Mouse (Mus musculus) embryonic facial prominence, embryonic 12.5 days (tissue): ENCODE data around the gene Pdgfc. TPM values are rescaled to one million over a fixed set of nuclear protein-coding genes. Genes with fewer than 3 reads are reported as not detected.

Source experiments
- ATAC-seq: fragments of 200-750 bp; cut with Nextera tagmentation; 2 replicates; pipeline ENCODE4 v1.8.0; 2017; ENCODE audit not compliant: insufficient number of reproducible peaks, insufficient read depth, low FRiP score, low TSS enrichment
- H3K27ac ChIP-seq: fragments of 300-500 bp; sonication (generic); 2 replicates; pipeline ENCODE4 v1.5.1; 2016; ENCODE audit warnings: mild to moderate bottlenecking
- H3K27me3 ChIP-seq: fragments of 300-500 bp; sonication (generic); 2 replicates; pipeline ENCODE4 v1.6.1; 2016; ENCODE audit warnings: mild to moderate bottlenecking, moderate library complexity
- H3K36me3 ChIP-seq: fragments of 300-500 bp; sonication (generic); 2 replicates; pipeline ENCODE4 v1.6.1; 2016; ENCODE audit warnings: mild to moderate bottlenecking
- H3K4me1 ChIP-seq: fragments of 300-500 bp; sonication (generic); 2 replicates; pipeline ENCODE4 v1.6.1; 2016
- H3K4me2 ChIP-seq: fragments of 300-500 bp; sonication (generic); replicated peaks from 2 replicates; pipeline ENCODE4 v1.6.1; 2016; ENCODE audit warnings: mild to moderate bottlenecking, moderate library complexity
- H3K4me3 ChIP-seq: fragments of 300-500 bp; sonication (generic); 2 replicates; pipeline ENCODE4 v1.5.1; 2016; ENCODE audit warnings: mild to moderate bottlenecking
- H3K9ac ChIP-seq: fragments of 300-500 bp; sonication (generic); 2 replicates; pipeline ENCODE4 v1.6.1; 2016; ENCODE audit warnings: mild to moderate bottlenecking, moderate library complexity
- H3K9me3 ChIP-seq: fragments of 300-500 bp; sonication (generic); 2 replicates; pipeline ENCODE4 v1.6.1; 2016; ENCODE audit warnings: mild to moderate bottlenecking, moderate library complexity
- WGBS: fragments of 180-500 bp; shearing (Covaris S2); methylation state at CpG from one replicate; pipeline ENCODE4 v1.1.7; 2016; 5-methylcytosine and 5-hydroxymethylcytosine counted together
- polyA plus RNA-seq: library from polyadenylated mRNA; unstranded; fragments of >200 nt; fragmentation: Nextera tagmentation; extraction: Ambion mirVana; gene quantifications from 2 replicates; pipeline ENCODE4 v1.2.1, GENCODE M21; 2016

Pdgfc gene
- polyA plus RNA-seq, 1 experiment from 2014 or later = 45.4 TPM

DNA sequence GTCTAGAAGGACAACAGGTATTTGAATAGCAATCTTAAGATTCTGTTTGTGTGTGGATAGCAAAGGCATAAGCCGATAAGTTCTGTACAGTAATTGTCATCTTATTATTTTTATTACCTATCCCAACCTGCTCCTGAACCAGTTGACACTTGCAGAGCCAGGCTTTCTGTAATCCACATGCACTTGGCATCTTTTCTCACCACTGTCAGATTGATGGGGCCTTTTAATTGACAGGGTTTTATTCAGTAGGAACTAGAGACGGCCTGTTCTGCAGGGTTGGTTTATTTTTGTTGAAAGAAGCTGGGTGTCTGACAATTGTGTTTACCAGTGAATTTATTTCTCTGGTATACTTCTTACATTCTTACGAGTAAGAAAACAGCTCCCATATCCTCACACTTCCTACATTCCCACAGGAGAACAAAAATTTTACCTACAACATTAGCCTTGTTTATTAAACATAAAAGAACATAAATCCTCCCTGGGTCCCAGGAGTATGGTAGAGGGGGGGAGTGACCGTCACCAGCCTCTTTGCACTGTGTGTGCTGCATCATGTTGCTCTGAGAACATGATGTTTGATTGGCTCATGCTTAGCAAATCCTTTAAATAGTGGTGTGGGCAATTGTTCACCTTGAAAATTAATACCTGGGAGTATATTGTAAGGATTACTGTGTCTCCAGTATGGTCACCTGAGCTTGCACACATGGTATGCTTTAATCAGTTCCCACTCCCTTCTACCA, 134.0 kb downstream of the Pdgfc start:
- H3K36me3 ChIP-seq = no peaks in the 10 kb centered on the region
- no peaks in the 10 kb centered on the region for H3K9me3 ChIP-seq
- no peak overlapping the region for H3K27ac ChIP-seq
- H3K4me2 ChIP-seq = no peak overlapping the region
- no peak overlapping the region for H3K4me3 ChIP-seq
- ATAC-seq = peak; percentile 75; the same call in 1 of the 2 replicates
- 62% methylated on average over 4 of the region's 4 CpGs for WGBS
- H3K27me3 ChIP-seq = no peaks in the 10 kb centered on the region
- no peak overlapping the region for H3K9ac ChIP-seq
- no peaks in the 10 kb centered on the region for H3K4me1 ChIP-seq

DNA sequence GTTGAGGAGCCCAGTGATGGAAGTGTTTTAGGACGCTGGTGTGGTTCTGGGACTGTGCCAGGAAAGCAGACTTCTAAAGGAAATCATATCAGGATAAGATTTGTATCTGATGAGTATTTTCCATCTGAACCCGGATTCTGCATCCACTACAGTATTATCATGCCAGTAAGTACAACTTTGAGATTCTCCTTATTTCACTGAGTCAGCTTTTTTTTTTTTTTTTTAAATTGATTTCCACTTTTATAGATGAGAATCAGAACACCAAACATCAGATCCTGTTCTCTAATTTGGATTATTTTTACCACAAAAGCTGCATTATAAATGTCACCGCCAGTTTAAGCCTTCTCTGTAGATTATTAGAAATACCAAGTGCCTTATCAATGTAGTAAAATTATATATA, 138.6 kb downstream of the Pdgfc start:
- H3K4me1 ChIP-seq = no peaks in the 10 kb centered on the region
- H3K36me3 ChIP-seq = 0 out of 2 replicates have a peak, but pooled peaks cover 3% of the 10 kb centered on the region
- H3K4me2 ChIP-seq = no peak overlapping the region
- no peak overlapping the region for H3K9ac ChIP-seq
- 89% methylated on average over 3 of the region's 3 CpGs for WGBS
- no peaks in the 10 kb centered on the region for H3K9me3 ChIP-seq
- no peaks in the 10 kb centered on the region for H3K27me3 ChIP-seq
- ATAC-seq = no peak
- no peak overlapping the region for H3K27ac ChIP-seq
- H3K4me3 ChIP-seq = no peak overlapping the region

DNA sequence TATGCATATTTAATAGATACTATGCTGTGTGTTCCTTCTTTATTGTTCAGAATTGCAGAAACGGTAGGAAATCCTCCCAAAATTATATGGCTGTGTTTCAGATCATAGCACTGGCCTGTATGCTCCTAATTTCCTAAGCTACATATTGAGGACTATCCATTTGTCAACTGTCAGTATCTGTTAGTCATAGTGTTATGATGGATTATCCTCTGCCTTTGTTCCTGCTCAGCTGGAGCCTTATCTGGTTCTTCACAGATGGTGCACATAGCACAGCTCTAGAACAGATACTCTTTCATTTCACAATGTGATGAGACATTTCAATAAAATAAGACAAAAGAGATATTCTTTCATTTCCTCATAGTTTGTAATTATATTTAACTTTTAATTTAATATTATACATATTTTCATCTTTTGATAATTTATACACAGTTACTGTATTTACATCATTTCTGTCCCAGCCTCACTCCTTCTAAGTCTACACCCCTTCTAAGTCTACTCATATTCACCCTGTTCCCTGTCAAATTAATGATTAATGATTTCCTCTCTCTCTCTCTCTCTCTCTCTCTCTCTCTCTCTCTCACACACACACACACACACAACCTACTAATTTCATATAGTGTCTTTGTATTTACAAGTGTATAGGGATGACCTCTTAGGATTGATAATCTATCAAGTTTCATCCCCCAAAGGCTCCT, 145.2 kb downstream of the Pdgfc start:
- Histone ChIP-seq H3K4me3 (no peak overlapping the region), H3K4me1 (no peaks in the 10 kb centered on the region), H3K9me3 (no peaks in the 10 kb centered on the region), H3K27me3 (no peaks in the 10 kb centered on the region), H3K27ac (no peak overlapping the region), H3K36me3 (no peaks in the 10 kb centered on the region), H3K4me2 (no peak overlapping the region), H3K9ac (no peak overlapping the region)
- ATAC-seq = no peak
- WGBS = 91% methylated on average over 1 of the region's 1 CpGs

DNA sequence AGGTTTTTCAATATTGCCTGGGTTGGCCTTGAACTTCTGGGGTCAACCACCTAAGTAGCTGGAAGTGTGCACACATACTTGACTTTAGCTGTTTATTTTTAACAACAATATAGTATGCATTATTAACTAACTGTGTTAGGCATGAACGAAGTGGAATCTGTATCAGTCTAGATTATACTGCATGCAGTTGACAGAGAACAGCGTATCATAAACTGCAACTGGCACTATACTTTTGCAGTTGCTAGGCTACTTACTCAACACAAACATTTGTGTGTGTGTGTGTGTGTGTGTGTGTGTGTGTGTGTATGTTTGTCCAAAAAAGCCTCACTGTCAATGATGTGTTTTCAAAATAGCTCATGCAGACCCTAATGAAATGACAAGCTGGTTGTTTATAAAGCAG, 160.7 kb downstream of the Pdgfc start:
- no peaks in the 10 kb centered on the region for H3K36me3 ChIP-seq
- ATAC-seq = no peak
- no peak overlapping the region for H3K9ac ChIP-seq
- H3K4me3 ChIP-seq = no peak overlapping the region
- H3K9me3 ChIP-seq = no peaks in the 10 kb centered on the region
- H3K27ac ChIP-seq = no peak overlapping the region
- 82% methylated on average over 2 of the region's 2 CpGs for WGBS
- H3K27me3 ChIP-seq = no peaks in the 10 kb centered on the region
- no peaks in the 10 kb centered on the region for H3K4me1 ChIP-seq
- H3K4me2 ChIP-seq = no peak overlapping the region

DNA sequence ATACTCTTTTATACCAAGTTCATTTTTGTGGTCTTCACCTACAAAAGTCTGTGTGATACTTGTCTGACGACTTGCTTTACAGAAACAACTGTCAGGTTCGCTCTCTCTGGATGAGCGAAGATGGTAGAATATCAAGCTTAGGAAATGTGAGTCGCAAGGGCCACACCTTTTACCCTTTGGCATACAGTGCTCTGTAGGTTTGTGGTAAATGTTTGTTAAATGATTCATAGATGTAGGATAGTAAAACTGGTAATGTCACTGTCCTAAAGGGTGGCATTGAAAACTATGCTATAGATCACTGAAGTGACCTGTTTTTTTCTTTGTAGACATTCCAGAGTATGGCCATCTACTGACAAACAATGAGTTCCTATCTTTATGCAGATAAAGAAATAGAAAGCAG, 161.4 kb downstream of the Pdgfc start:
- Histone ChIP-seq H3K27me3 (no peaks in the 10 kb centered on the region), H3K9ac (no peak overlapping the region), H3K9me3 (no peaks in the 10 kb centered on the region), H3K27ac (no peak overlapping the region), H3K4me2 (no peak overlapping the region), H3K36me3 (no peaks in the 10 kb centered on the region), H3K4me3 (no peak overlapping the region), H3K4me1 (no peaks in the 10 kb centered on the region)
- no peak for ATAC-seq
- WGBS = 83% methylated on average over 4 of the region's 4 CpGs

DNA sequence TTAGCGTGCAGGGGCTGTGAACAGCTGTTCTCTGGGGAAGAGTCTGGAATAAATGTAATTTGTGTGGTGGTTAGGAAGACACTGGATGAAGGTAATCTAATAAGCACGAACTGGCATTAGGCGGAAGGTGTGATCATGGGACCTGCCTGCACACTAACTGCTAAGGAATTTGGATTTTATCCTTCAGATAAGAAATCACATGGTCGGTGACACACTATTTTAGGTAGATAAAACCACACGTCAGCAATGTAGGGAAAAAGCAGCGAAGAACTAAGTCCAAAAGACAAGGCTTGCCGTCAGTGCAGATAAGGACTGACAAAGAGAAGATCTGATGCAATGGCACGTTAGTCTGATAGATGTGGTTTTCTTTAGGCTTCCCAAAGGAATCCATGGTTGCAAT, 164.4 kb downstream of the Pdgfc start:
- Histone ChIP-seq H3K4me3 (no peak overlapping the region), H3K4me2 (no peak overlapping the region), H3K4me1 (peaks cover 9% of the 10 kb centered on the region), H3K36me3 (no peaks in the 10 kb centered on the region), H3K9me3 (no peaks in the 10 kb centered on the region), H3K27me3 (no peaks in the 10 kb centered on the region), H3K27ac (no peak overlapping the region), H3K9ac (no peak overlapping the region)
- WGBS = 80% methylated on average over 8 of the region's 8 CpGs
- ATAC-seq = no peak

DNA sequence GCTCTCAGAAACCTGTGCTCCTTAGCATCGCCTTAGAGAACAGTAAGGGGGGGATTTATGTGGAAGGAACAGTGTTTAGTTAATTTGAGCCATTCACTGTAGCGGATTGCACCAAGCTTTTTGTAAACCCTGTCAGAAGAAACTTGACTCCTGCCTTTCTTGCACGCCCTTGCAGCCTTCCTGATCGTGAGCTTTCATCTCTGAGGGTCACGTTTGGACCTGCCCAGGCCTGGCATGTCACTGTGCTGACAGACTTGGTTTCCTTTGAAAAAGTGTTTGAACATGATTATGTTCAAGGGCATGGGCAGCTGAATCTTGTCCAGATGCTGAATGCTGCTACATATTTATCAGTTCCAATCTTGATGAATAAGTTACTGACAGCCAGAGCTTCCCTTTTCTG, 169.0 kb downstream of the Pdgfc start:
- H3K36me3 ChIP-seq = peaks cover 4% of the 10 kb centered on the region; the same call in 1 of the 2 replicates
- peaks cover 12% of the 10 kb centered on the region for H3K4me1 ChIP-seq
- ATAC-seq = 0 out of 2 replicates have a peak, but pooled peaks have one; percentile 10
- H3K27me3 ChIP-seq = no peaks in the 10 kb centered on the region
- H3K4me2 ChIP-seq = no peak overlapping the region
- no peaks in the 10 kb centered on the region for H3K9me3 ChIP-seq
- 8% methylated on average over 5 of the region's 5 CpGs for WGBS
- H3K9ac ChIP-seq = no peak overlapping the region
- no peak overlapping the region for H3K4me3 ChIP-seq
- no peak overlapping the region for H3K27ac ChIP-seq

DNA sequence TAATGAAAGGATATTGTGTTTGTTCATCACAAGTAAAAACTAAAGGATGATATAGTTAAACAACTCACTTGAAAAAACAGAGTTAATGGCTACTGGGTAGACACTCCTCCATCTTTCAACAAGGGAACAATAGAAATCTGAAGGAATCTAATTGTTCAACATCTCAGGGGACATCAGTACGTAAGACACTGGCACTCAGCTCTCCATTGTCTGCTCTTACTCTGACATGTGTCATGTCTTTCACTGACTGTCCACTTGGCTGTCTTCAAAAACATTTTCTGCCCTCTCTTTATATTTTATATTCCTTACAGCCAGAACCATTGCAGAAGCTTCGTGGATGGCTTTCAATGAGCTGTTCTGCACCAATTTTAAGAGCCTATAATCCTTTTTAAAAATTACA, 172.0 kb downstream of the Pdgfc start:
- Histone ChIP-seq H3K36me3 (peaks cover 4% of the 10 kb centered on the region; the same call in 1 of the 2 replicates), H3K27ac (no peak overlapping the region), H3K27me3 (no peaks in the 10 kb centered on the region), H3K9ac (no peak overlapping the region), H3K4me3 (no peak overlapping the region), H3K9me3 (no peaks in the 10 kb centered on the region), H3K4me1 (peaks cover 12% of the 10 kb centered on the region), H3K4me2 (no peak overlapping the region)
- WGBS = 87% methylated on average over 2 of the region's 2 CpGs
- ATAC-seq = no peak

DNA sequence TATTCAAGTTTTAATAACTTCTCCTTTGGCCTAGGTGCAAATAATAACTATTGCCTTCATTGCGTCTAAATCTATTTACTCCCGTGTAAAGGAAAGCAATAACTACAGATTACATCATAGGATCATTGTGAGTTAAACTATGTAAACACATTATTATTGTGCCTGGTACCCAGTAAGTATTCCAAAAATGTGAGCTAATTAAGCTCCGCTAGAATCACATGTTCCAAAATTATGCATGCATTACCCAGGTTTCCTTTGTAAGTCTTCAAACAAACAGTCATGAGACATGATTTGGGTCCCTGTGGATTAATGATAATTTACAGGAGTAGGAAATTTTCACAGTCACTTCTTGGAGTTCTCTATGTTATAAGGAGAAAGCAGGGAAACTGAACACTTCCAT, 174.9 kb downstream of the Pdgfc start:
- H3K4me2 ChIP-seq = no peak overlapping the region
- H3K27me3 ChIP-seq = no peaks in the 10 kb centered on the region
- no peak overlapping the region for H3K4me3 ChIP-seq
- H3K9me3 ChIP-seq = no peaks in the 10 kb centered on the region
- H3K27ac ChIP-seq = no peak overlapping the region
- peaks cover 4% of the 10 kb centered on the region; the same call in 1 of the 2 replicates for H3K36me3 ChIP-seq
- peaks cover 3% of the 10 kb centered on the region; the same call in 1 of the 2 replicates for H3K4me1 ChIP-seq
- 74% methylated on average over 3 of the region's 3 CpGs for WGBS
- no peak overlapping the region for H3K9ac ChIP-seq
- no peak for ATAC-seq

DNA sequence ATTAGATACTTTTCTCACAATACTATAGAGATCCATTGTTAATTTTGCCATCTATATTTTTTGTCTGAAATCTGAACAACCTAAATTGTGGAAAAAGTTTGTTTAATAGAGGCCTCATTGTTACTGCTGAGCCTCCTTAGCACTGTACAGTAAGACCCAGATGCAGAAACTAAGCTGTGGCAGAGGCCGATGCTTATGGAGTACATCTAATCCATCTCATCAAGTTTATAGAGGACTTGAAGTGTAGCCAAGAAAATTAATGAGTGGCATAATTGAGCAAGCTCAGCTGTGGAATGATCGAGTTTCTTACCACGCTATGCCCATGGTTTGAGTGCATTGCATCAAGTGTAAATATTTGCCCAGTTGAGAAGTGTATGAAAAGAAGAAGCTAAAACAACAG, 175.4 kb downstream of the Pdgfc start:
- H3K4me1 ChIP-seq = peaks cover 3% of the 10 kb centered on the region; the same call in 1 of the 2 replicates
- no peaks in the 10 kb centered on the region for H3K9me3 ChIP-seq
- H3K4me2 ChIP-seq = no peak overlapping the region
- no peaks in the 10 kb centered on the region for H3K27me3 ChIP-seq
- peaks cover 4% of the 10 kb centered on the region; the same call in 1 of the 2 replicates for H3K36me3 ChIP-seq
- H3K27ac ChIP-seq = no peak overlapping the region
- no peak for ATAC-seq
- H3K4me3 ChIP-seq = no peak overlapping the region
- H3K9ac ChIP-seq = no peak overlapping the region
- WGBS = 60% methylated on average over 3 of the region's 3 CpGs

DNA sequence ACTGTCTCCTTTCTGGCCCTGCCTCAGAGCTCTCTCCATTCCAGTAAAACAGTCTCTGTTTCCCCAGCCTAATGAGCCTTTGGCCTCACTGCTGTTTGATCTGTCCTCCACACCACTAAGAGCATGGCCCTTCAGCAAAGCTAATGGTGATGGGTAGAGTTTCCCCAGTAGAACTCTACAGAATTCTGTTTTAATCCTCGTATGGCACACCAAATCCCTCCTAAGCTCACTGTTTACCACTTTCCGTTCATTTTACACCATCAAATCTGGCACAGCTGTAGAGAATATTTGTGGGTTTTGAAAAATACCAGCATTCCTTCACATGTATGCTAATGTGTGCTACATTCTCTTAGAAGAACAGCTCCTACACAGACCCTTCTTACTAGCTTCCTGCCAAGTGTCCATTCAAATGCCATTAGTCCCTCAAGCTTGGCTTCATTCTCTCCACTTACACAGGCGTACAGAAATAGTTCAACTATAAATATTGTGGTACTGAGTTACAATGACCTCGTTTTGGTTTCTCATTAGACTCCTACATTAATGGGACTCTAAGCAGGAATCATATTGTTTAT, 179.4 kb downstream of the Pdgfc start:
- Histone ChIP-seq H3K9ac (no peak overlapping the region), H3K27ac (no peak overlapping the region), H3K27me3 (no peaks in the 10 kb centered on the region), H3K9me3 (no peaks in the 10 kb centered on the region), H3K4me3 (no peak overlapping the region), H3K4me2 (no peak overlapping the region), H3K36me3 (no peaks in the 10 kb centered on the region), H3K4me1 (peaks cover 3% of the 10 kb centered on the region; the same call in 1 of the 2 replicates)
- WGBS = 70% methylated on average over 4 of the region's 4 CpGs
- ATAC-seq = no peak

DNA sequence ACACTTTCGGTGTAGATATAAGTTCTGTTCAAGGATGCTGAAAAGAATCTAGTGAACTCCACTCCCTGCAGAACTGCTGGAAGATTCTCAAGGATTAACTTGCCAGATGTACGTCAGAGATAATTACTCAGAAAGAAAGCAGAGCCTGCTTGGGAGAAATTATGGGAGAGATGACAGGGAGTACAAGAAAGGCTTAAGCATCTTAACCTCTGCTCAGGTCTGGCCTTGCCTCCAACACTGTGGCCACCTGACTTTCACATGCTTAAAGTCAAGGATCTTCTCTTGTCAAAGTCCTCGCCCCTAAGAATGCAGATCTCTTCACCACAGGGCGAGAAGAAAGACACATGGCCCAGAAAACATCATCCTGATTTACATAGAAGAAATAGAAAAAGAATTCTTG, 185.5 kb downstream of the Pdgfc start:
- H3K4me2 ChIP-seq = no peak overlapping the region
- no peak overlapping the region for H3K27ac ChIP-seq
- ATAC-seq = no peak
- H3K27me3 ChIP-seq = no peaks in the 10 kb centered on the region
- H3K9ac ChIP-seq = no peak overlapping the region
- no peak overlapping the region for H3K4me3 ChIP-seq
- H3K4me1 ChIP-seq = no peaks in the 10 kb centered on the region
- 54% methylated on average over 4 of the region's 4 CpGs for WGBS
- H3K9me3 ChIP-seq = no peaks in the 10 kb centered on the region
- H3K36me3 ChIP-seq = no peaks in the 10 kb centered on the region
